Mouse (Mus musculus) kidney, embryonic 14.5 days (tissue): ENCODE results near the gene Cntn1. TPM values are rescaled to one million over a fixed set of nuclear protein-coding genes. Genes with fewer than 3 reads are reported as not detected.

Experiments
- ATAC-seq: fragments of 200-750 bp; cut with Nextera tagmentation; 2 replicates; pipeline ENCODE4 v1.8.0; 2017; ENCODE audit warnings: moderate number of reproducible peaks, mild to moderate bottlenecking, moderate TSS enrichment, moderate library complexity; ENCODE audit not compliant: low FRiP score, low TSS enrichment
- H3K27ac ChIP-seq: fragments of 300-500 bp; sonication (generic); 2 replicates; pipeline ENCODE4 v1.5.1; 2014; ENCODE audit warnings: low read depth, mild to moderate bottlenecking, low read length, moderate library complexity, mixed read lengths
- H3K27me3 ChIP-seq: fragments of 300-500 bp; sonication (generic); 2 replicates; pipeline ENCODE4 v1.6.1; 2014; ENCODE audit warnings: mild to moderate bottlenecking, low read length; ENCODE audit not compliant: control insufficient read depth, insufficient read depth
- H3K36me3 ChIP-seq: fragments of 300-500 bp; sonication (generic); 2 replicates; pipeline ENCODE4 v1.6.1; 2014; ENCODE audit warnings: low read length, mixed read lengths; ENCODE audit not compliant: control insufficient read depth, insufficient read depth
- H3K4me1 ChIP-seq: fragments of 300-500 bp; sonication (generic); 2 replicates; pipeline ENCODE4 v1.6.1; 2014; ENCODE audit warnings: low read length, mixed read lengths; ENCODE audit not compliant: control insufficient read depth, insufficient read depth
- H3K4me2 ChIP-seq: fragments of 300-500 bp; sonication (generic); replicated peaks from 2 replicates; pipeline ENCODE4 v1.6.1; 2014; ENCODE audit warnings: low read depth, mild to moderate bottlenecking, low read length
- H3K4me3 ChIP-seq: fragments of 300-500 bp; sonication (generic); 2 replicates; pipeline ENCODE4 v1.5.1; 2014; ENCODE audit warnings: mild to moderate bottlenecking, low read length
- H3K9ac ChIP-seq: fragments of 300-500 bp; sonication (generic); 2 replicates; pipeline ENCODE4 v1.6.1; 2014; ENCODE audit warnings: low read depth, mild to moderate bottlenecking, low read length, moderate library complexity
- H3K9me3 ChIP-seq: fragments of 300-500 bp; sonication (generic); 2 replicates; pipeline ENCODE4 v1.6.1; 2016; ENCODE audit warnings: low read length; ENCODE audit not compliant: control insufficient read depth
- WGBS: fragments of 180-500 bp; shearing (Covaris S2); extraction: QIAGEN DNeasy Blood & Tissue Kit; methylation state at CpG from one replicate; pipeline ENCODE4 v1.1.7; 2014; 5-methylcytosine and 5-hydroxymethylcytosine counted together
- polyA plus RNA-seq: library from polyadenylated mRNA; unstranded; fragments of >200 nt; fragmentation: Nextera tagmentation; extraction: Ambion mirVana; gene quantifications from 2 replicates; pipeline ENCODE4 v1.2.1, GENCODE M21; 2014

Gene Cntn1
- polyA plus RNA-seq, 1 experiment from 2014 or later, result 3.6 TPM

GRCm38 (mm10) chr15:92271801-92272365 lies 220.9 kb downstream of the Cntn1 start:
- no peak for ATAC-seq
- no peak overlapping the region for H3K27ac ChIP-seq
- no peak overlapping the region for H3K4me3 ChIP-seq
- no peak overlapping the region for H3K9ac ChIP-seq
- no peaks in the 10 kb centered on the region for H3K9me3 ChIP-seq
- no peak overlapping the region for H3K4me2 ChIP-seq
- H3K36me3 ChIP-seq, result no peaks in the 10 kb centered on the region
- no peaks in the 10 kb centered on the region for H3K27me3 ChIP-seq
- 65% methylated on average over 6 of the region's 6 CpGs for WGBS
- 0 out of 2 replicates have a peak, but pooled peaks cover 2% of the 10 kb centered on the region for H3K4me1 ChIP-seq

- Histone ChIP-seq H3K27me3 (no peaks in the 10 kb centered on the region), H3K27ac (no peak overlapping the region), H3K9me3 (no peaks in the 10 kb centered on the region), H3K4me2 (no peak overlapping the region), H3K4me1 (0 out of 2 replicates have a peak, but pooled peaks cover 3% of the 10 kb centered on the region), H3K4me3 (no peak overlapping the region), H3K36me3 (no peaks in the 10 kb centered on the region), H3K9ac (no peak overlapping the region)
- 0 out of 2 replicates have a peak, but pooled peaks have one; percentile 9 for ATAC-seq
- 26% methylated on average over 4 of the region's 4 CpGs for WGBS
Measured at GRCm38 (mm10) chr15:92276826-92277225, 225.9 kb downstream of the Cntn1 start.

- no peaks in the 10 kb centered on the region for H3K36me3 ChIP-seq
- 0 out of 2 replicates have a peak, but pooled peaks cover 3% of the 10 kb centered on the region for H3K4me1 ChIP-seq
- no peaks in the 10 kb centered on the region for H3K27me3 ChIP-seq
- no peak overlapping the region for H3K27ac ChIP-seq
- no peak for ATAC-seq
- no peaks in the 10 kb centered on the region for H3K9me3 ChIP-seq
- H3K4me2 ChIP-seq, result no peak overlapping the region
- H3K9ac ChIP-seq, result no peak overlapping the region
- 80% methylated on average over 4 of the region's 4 CpGs for WGBS
- H3K4me3 ChIP-seq, result no peak overlapping the region
Measured at GRCm38 (mm10) chr15:92277984-92278383, 227.0 kb downstream of the Cntn1 start.

- Histone ChIP-seq H3K27ac (no peak overlapping the region), H3K36me3 (no peaks in the 10 kb centered on the region)
- 86% methylated on average over 6 of the region's 6 CpGs for WGBS
Measured at GRCm38 (mm10) chr15:92280966-92281365, 230.0 kb downstream of the Cntn1 start.

GRCm38 (mm10) chr15:92287616-92288015 lies 236.7 kb downstream of the Cntn1 start:
- no peaks in the 10 kb centered on the region for H3K9me3 ChIP-seq
- ATAC-seq, result no peak
- H3K9ac ChIP-seq, result no peak overlapping the region
- no peak overlapping the region for H3K27ac ChIP-seq
- 81% methylated on average over 4 of the region's 4 CpGs for WGBS
- no peaks in the 10 kb centered on the region for H3K36me3 ChIP-seq
- no peak overlapping the region for H3K4me2 ChIP-seq
- no peaks in the 10 kb centered on the region for H3K4me1 ChIP-seq
- H3K27me3 ChIP-seq, result no peaks in the 10 kb centered on the region
- H3K4me3 ChIP-seq, result no peak overlapping the region

More at GRCm38 (mm10) chr15:92280966-92281365, 230.0 kb downstream of the Cntn1 start:
- H3K27me3 ChIP-seq, result no peaks in the 10 kb centered on the region
- 0 out of 2 replicates have a peak, but pooled peaks cover 3% of the 10 kb centered on the region for H3K4me1 ChIP-seq
- H3K4me2 ChIP-seq, result no peak overlapping the region
- H3K9me3 ChIP-seq, result no peaks in the 10 kb centered on the region
- no peak overlapping the region for H3K4me3 ChIP-seq
- no peak overlapping the region for H3K9ac ChIP-seq
- ATAC-seq, result no peak

- Histone ChIP-seq H3K9me3 (no peaks in the 10 kb centered on the region), H3K4me1 (no peaks in the 10 kb centered on the region), H3K4me3 (no peak overlapping the region), H3K4me2 (no peak overlapping the region), H3K27ac (no peak overlapping the region), H3K9ac (no peak overlapping the region), H3K27me3 (no peaks in the 10 kb centered on the region), H3K36me3 (no peaks in the 10 kb centered on the region)
- 91% methylated on average over 3 of the region's 3 CpGs for WGBS
- ATAC-seq, result no peak
Measured at GRCm38 (mm10) chr15:92296479-92296878, 245.5 kb downstream of the Cntn1 start.

- WGBS, result 85% methylated on average over 6 of the region's 6 CpGs
- H3K4me2 ChIP-seq, result no peak overlapping the region
- no peaks in the 10 kb centered on the region for H3K4me1 ChIP-seq
- no peak for ATAC-seq
- no peaks in the 10 kb centered on the region for H3K27me3 ChIP-seq
- no peaks in the 10 kb centered on the region for H3K36me3 ChIP-seq
- no peak overlapping the region for H3K9ac ChIP-seq
- H3K4me3 ChIP-seq, result no peak overlapping the region
- no peaks in the 10 kb centered on the region for H3K9me3 ChIP-seq
- no peak overlapping the region for H3K27ac ChIP-seq
Measured at GRCm38 (mm10) chr15:92302796-92303195, 251.8 kb downstream of the Cntn1 start.

GRCm38 (mm10) chr15:92304221-92304620 lies 253.3 kb downstream of the Cntn1 start:
- Histone ChIP-seq H3K4me3 (no peak overlapping the region), H3K27ac (no peak overlapping the region), H3K4me1 (no peaks in the 10 kb centered on the region), H3K9ac (no peak overlapping the region), H3K36me3 (no peaks in the 10 kb centered on the region), H3K9me3 (no peaks in the 10 kb centered on the region), H3K4me2 (no peak overlapping the region), H3K27me3 (no peaks in the 10 kb centered on the region)
- no peak for ATAC-seq
- WGBS, result 71% methylated on average over 5 of the region's 5 CpGs

GRCm38 (mm10) chr15:92321959-92322358 lies 271.0 kb downstream of the Cntn1 start:
- H3K27me3 ChIP-seq, result no peaks in the 10 kb centered on the region
- no peaks in the 10 kb centered on the region for H3K36me3 ChIP-seq
- ATAC-seq, result no peak
- H3K4me1 ChIP-seq, result 0 out of 2 replicates have a peak, but pooled peaks cover 5% of the 10 kb centered on the region
- no peak overlapping the region for H3K27ac ChIP-seq
- no peaks in the 10 kb centered on the region for H3K9me3 ChIP-seq
- no peak overlapping the region for H3K9ac ChIP-seq
- WGBS, result 83% methylated on average over 6 of the region's 6 CpGs
- no peak overlapping the region for H3K4me3 ChIP-seq
- H3K4me2 ChIP-seq, result no peak overlapping the region
